Mouse (Mus musculus) spleen, adult 2 months (tissue): ENCODE data around the gene Hagh.

Source experiments
- CTCF ChIP-seq: fragments of 200-500 bp; IDR thresholded peaks from 2 replicates; pipeline ENCODE4 v1.5.1; 2011; ENCODE audit warnings: mild to moderate bottlenecking, inconsistent platforms; ENCODE audit not compliant: insufficient read depth, insufficient read length, insufficient replicate concordance; ENCODE audit errors: extremely low read depth
- POLR2A ChIP-seq: fragments of 200-500 bp; IDR thresholded peaks from 2 replicates; pipeline ENCODE4 v1.6.1; 2011; ENCODE audit warnings: low read depth, low read length, inconsistent platforms

DNA sequence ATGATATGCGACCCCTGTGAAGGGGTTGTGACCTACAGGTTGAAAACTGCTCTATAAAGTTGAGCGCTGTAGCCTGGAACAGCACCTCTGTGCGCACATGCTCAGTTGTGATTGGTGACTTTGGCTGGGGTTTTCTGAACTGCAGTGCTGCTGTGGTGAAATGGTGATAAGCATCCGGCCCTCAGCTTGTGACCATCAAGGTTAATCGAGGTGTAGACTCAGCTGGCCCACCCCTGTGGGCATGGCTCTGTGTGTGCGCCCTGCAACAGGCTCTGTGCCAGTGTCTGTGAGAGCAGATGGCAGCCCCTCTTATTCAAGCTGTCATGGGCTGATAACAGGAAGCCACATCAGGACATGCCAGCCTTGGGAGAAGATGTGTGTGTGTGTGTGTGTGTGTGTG lies 19.0 kb downstream of the Hagh start:
- TF ChIP-seq POLR2A (no peak), CTCF (no peak)
